Mouse (Mus musculus) bone marrow macrophage, adult 2 months (primary cell): ENCODE results near the gene Tmbim4. TPM values are rescaled to one million over a fixed set of nuclear protein-coding genes. Genes with fewer than 3 reads are reported as not detected.

ENCODE experiments used
- H3K27ac ChIP-seq: 2 replicates; pipeline ENCODE4 v1.5.1; 2012; ENCODE audit warnings: low read depth, low read length; ENCODE audit not compliant: insufficient read depth
- H3K4me1 ChIP-seq: 2 replicates; pipeline ENCODE4 v1.6.1; 2012; ENCODE audit warnings: low read length; ENCODE audit not compliant: control insufficient read depth, insufficient read depth
- H3K4me3 ChIP-seq: 2 replicates; pipeline ENCODE4 v1.5.1; 2012; ENCODE audit warnings: mild to moderate bottlenecking, low read length, moderate library complexity; ENCODE audit not compliant: insufficient read depth
- CTCF ChIP-seq: IDR thresholded peaks from 2 replicates; pipeline ENCODE4 v1.5.1; 2012; ENCODE audit warnings: low read depth, mild to moderate bottlenecking, low read length, moderate library complexity
- POLR2A ChIP-seq: IDR thresholded peaks from 2 replicates; pipeline ENCODE4 v1.6.1; 2012; ENCODE audit warnings: mild to moderate bottlenecking, low read depth, low read length, borderline replicate concordance
- polyA plus RNA-seq: library from polyadenylated mRNA; stranded (reverse); fragments of >200 nt; gene quantifications from 2 replicates; pipeline ENCODE4 v1.2.4, GENCODE M21; 2012; ENCODE audit not compliant: missing spikeins, insufficient read depth, insufficient read length

Gene Tmbim4
- polyA plus RNA-seq, 1 experiment = 180 TPM

DNA sequence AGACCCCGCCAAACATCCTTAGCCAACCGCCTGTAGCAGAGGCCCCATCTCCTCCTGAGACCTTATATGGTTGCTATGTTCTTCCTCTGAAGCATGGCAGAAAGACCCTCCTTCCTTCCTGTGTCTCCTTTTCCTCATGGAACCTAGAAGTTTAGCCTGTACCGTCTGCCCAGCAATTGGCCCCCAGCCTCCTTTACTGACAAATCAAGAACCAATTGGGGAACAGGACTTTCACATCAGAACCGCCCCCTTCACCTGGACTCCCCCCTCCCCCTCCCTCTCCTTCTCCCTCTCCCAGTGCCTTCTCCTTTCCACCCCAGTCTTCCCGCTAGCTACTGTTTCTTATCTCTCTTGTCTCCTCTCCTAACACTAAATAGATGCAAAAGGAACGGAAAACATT is 38.1 kb downstream of the Tmbim4 start:
- H3K27ac ChIP-seq = no peak overlapping the region
- H3K4me3 ChIP-seq = no peak overlapping the region
- peaks cover 3% of the 10 kb centered on the region; the same call in 1 of the 2 replicates for H3K4me1 ChIP-seq
- TF ChIP-seq POLR2A (no peak), CTCF (no peak)

GRCm38 (mm10) chr10:120242421-120242820 is 41.0 kb downstream of the Tmbim4 start:
- peaks cover 6% of the 10 kb centered on the region for H3K4me1 ChIP-seq
- TF ChIP-seq POLR2A (no peak), CTCF (no peak)

GRCm38 (mm10) chr10:120245681-120246080 is 44.3 kb downstream of the Tmbim4 start:
- no peak overlapping the region for H3K4me3 ChIP-seq
- no peak overlapping the region for H3K27ac ChIP-seq
- peaks cover 6% of the 10 kb centered on the region for H3K4me1 ChIP-seq
- no peak for TF ChIP-seq CTCF
- TF ChIP-seq POLR2A = no peak

More at GRCm38 (mm10) chr10:120242421-120242820, 41.0 kb downstream of the Tmbim4 start:
- Histone ChIP-seq H3K27ac (no peak overlapping the region), H3K4me3 (no peak overlapping the region)

GRCm38 (mm10) chr10:120246994-120247750 is 45.8 kb downstream of the Tmbim4 start:
- TF ChIP-seq POLR2A = no peak
- Histone ChIP-seq H3K4me1 (peaks cover 6% of the 10 kb centered on the region), H3K27ac (no peak overlapping the region), H3K4me3 (peak overlapping the region; percentile 2; the same call in 1 of the 2 replicates)

DNA sequence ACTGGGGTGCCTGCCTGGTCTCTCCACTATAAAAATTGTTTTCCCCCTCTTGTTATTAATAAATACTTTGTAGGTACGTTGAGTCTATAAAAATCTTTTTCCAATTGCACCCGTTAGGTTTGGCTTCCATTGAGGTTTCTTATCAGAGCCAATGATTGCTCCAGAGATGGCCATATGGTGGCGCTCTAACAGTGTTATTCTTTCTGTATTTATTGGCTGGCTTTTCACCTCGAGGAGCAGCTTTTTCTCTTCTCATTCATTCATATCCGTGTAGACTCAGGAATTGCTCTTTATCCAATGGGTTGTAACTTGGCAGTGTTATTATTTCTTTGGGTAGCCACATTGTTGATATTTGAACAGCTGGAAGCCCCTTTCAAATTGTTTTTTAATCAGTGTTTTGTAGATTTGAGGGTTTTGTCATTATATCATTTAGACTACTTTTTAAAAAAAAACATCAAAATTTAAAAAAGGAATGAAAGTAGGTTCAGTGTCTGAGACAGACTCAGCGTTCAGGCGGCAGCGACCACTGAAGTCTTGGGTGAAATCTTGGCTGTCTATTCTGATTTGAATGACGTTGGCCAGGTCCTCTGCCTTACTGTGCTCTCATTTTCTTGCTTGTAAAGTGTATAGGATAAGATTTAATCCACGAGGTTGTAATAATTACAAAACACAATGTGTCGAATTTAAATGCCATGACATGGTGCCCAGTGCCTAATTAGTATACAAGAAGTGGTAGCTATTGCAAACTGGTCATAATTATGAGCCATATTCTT is 49.7 kb downstream of the Tmbim4 start:
- peaks cover 3% of the 10 kb centered on the region for H3K4me1 ChIP-seq
- H3K4me3 ChIP-seq = no peak overlapping the region
- TF ChIP-seq POLR2A = no peak
- no peak for TF ChIP-seq CTCF
- H3K27ac ChIP-seq = no peak overlapping the region

- H3K27ac ChIP-seq = no peak overlapping the region
- H3K4me1 ChIP-seq = peaks cover 3% of the 10 kb centered on the region
- H3K4me3 ChIP-seq = no peak overlapping the region
- no peak for TF ChIP-seq POLR2A
Observed at GRCm38 (mm10) chr10:120251791-120252190, 50.4 kb downstream of the Tmbim4 start.

DNA sequence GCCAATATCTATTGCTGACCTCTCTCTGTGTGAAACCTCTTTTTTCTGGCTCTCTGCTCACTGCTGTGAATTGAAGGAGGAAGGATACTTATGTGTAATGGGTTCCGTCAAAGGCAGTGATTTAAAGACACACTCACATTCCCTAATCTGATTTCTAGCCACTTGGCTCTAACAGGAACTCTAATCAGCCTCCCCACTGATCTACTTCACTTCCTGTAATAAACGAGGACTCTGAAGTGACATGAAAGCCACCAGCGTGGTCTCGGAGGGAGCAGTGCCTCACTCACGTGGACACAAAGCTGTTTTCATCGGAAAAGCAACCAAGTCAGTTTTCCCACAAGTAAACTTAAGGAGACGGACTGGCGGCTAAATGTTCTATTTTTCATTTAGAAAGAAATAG is 51.4 kb downstream of the Tmbim4 start:
- Histone ChIP-seq H3K4me1 (no peaks in the 10 kb centered on the region), H3K27ac (no peak overlapping the region)

GRCm38 (mm10) chr10:120257231-120257630 is 55.8 kb downstream of the Tmbim4 start:
- Histone ChIP-seq H3K4me3 (no peak overlapping the region), H3K4me1 (no peaks in the 10 kb centered on the region), H3K27ac (no peak overlapping the region)
- TF ChIP-seq POLR2A (no peak), CTCF (peak; percentile 97)

More for the DNA sequence above, 51.4 kb downstream of the Tmbim4 start:
- H3K4me3 ChIP-seq = no peak overlapping the region
- TF ChIP-seq CTCF (no peak), POLR2A (no peak)

DNA sequence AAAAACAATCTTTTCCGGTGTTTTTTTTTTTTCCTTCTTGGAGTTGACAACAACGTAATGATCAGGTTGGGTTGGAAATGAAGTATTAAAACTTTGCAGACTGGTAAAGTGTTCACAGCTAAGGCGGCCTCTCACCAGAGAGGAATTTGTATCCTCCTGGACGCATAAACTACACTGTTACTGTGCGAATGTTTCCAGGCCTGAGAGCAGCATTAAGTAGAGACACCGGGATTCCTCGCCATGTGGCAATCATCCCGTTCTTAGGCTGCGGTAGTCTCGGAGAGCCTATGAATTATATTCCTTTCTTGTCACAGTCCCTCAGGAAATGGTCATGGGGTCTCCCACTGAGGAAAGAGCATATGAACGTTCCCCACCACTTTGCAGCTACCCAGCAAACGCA is 66.4 kb downstream of the Tmbim4 start:
- Histone ChIP-seq H3K4me3 (no peak overlapping the region), H3K27ac (no peak overlapping the region)
- TF ChIP-seq POLR2A (no peak), CTCF (no peak)

GRCm38 (mm10) chr10:120269946-120270345 is 68.6 kb downstream of the Tmbim4 start:
- no peak overlapping the region for H3K4me3 ChIP-seq
- H3K4me1 ChIP-seq = no peaks in the 10 kb centered on the region
- no peak overlapping the region for H3K27ac ChIP-seq
- TF ChIP-seq POLR2A = no peak
- TF ChIP-seq CTCF = no peak

More for the DNA sequence above, 66.4 kb downstream of the Tmbim4 start:
- H3K4me1 ChIP-seq = no peaks in the 10 kb centered on the region
